Mouse (Mus musculus) c-Kit-negative CD71-positive TER-119-positive erythroid progenitor cells, embryonic 14.5 days (primary cell): Measurements from ENCODE around the gene Gm28539.

Experiments
- DNase-seq: peaks from one replicate; pipeline ENCODE4 v3.0.0-alpha.2; 2013; ENCODE audit warnings: low read depth, low spot score

Gm28539 gene

GRCm38 (mm10) chr16:18836468-18837208 is at the start of gene Gm28539, which contains the start of gene 2510002D24Rik:
Gene Gm28539, plus strand, starts transcription at chr16:18836584.
Gene 2510002D24Rik, plus strand, starts transcription at chr16:18836578.
- peak; percentile 77 for DNase-seq

DNA sequence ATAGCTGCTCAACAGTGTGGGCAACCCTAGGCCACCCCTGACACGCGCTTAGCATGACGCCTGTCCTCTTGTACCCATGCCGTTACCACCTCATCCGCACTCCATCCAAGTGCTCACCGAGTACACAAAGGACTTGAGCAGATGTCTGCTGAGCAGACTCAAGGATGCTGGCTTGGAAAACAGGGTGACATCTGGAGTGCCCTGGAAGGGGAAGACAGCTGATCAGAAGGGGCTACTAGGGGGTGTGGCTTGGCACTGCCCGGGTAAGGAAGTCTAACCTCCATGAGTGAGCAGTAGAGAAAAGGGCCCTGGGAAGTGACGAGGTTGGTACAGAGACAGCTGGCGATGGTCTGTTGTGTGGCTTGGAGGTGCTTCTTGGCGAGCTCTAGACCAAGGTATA is 49.7 kb upstream of the Gm28539 start:
- DNase-seq = no peak

GRCm38 (mm10) chr16:18788627-18789406 is 47.6 kb upstream of the Gm28539 start:
- DNase-seq = no peak

DNA sequence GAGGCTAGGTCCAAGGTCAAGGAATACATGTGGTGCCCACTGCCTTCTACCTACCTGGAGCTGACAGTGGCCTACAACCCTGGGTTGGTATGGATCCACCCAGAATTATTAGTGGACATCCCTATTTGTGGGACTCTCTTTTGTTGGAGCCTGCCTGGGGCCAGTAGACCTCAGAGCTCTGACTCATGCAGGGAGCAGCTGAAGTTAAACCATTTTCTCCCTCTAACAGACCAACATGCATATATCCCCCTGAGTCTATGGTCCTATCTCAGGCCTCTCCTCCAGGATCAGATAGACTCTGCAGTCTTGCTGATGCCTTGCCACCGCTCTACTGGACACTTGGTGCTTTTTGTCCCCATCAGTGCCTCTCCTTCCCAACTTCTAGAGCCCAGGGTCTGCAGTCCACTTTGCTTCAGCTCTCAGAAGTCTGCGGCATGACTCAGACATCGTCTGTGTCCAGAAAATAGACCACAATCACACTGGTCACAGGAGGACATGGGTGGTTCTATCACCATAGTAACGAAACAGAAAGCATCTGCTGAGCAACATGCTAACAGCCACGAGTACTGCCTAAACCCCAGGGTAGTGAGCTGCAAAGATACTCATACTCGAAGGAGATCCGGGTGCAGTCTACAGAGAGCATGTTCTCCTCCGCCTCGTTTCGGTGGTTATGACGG is 41.0 kb upstream of the Gm28539 start:
- DNase-seq = no peak

- no peak for DNase-seq
Measured at GRCm38 (mm10) chr16:18796645-18797044, 39.7 kb upstream of the Gm28539 start.

DNA sequence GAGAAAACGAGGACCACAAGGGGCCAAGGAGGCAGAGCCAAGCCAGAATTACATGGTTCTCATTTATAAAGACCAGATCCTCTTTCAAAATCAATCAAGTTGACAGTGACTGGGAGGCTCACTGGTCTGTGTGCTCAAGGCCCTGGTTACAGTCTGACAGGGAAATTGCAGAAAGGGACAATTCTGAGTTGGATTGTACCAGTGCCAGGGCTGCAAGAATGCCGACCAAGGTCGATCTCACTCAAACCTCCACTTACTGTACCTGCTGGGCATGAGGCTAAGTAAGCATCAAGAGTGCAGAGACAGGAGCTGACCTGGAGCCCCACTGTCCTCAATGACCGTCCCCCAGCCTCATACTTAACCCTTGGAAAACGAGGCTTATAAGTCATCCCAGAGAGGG is 38.2 kb upstream of the Gm28539 start:
- no peak for DNase-seq

GRCm38 (mm10) chr16:18798841-18799240 is 37.5 kb upstream of the Gm28539 start:
- no peak for DNase-seq

DNA sequence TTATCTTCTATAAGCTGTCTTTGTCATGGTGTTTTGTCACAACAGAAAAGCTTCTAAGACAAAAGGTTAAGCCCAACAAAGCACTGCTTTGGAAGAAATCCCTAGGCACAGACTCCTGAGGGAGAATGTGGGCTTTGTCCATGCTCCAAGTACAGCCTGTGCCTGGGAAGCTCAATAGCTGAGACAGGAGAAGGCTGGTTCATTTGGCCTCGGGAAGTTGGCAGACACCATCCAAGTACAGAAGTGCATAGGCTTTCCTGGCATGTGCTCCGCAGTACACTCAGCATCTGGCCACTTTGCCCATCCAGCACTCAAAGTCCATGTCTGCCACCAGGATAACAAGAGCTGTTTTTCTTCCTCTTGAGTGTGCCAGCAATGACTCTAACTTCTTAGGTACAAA is 30.6 kb upstream of the Gm28539 start:
- no peak for DNase-seq

- no peak for DNase-seq
Measured at GRCm38 (mm10) chr16:18809001-18809400, 27.4 kb upstream of the Gm28539 start.

GRCm38 (mm10) chr16:18811032-18811431 is 25.4 kb upstream of the Gm28539 start:
- DNase-seq = no peak

DNA sequence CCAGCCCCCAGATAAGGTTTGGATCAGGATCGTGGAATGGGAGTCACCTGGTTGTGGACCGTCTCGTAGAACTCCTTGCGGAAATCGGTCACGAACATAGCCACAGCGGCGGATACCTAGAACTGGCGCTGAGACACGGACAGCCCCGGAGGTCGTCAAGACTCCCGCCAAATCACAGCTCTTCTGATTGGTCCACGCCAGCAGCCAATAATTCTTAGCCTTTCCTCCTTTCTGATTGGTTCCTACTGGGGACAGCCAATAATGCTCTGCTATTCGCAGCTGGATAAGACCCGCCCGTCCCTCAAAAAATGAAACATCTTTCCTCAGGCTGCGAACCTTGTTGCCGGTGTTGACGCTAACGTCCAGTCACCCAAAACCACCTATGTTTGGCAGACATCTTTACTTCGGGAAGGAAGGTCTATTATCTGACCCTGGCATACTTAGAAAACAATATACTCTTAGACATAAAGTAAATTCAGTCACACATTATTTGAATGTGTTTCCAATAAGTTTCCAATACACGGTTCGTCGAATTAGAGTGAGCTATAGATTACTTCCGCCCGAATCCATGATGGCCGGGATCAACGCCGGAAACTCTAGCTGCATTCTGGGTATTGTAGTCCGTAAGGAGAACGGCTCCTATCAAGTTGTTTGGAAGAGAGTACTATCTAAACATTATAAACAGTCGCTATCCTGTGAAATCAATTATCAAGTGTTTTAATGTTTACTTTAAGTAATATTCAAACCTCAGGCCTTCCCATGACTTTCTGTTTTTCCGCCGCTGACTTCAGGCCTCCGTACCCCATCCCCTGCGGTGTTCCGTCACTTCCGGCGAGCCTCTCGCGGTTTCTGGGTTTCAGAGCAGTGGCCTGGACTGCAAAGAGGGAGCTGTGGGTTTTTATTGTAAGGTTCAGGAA is 24.7 kb upstream of the Gm28539 start, which contains the start of the genes Ufd1 and Cdc45:
Gene Ufd1 (plus strand): TSS at position 312 of the 917 bp plus-strand sequence.
Gene Cdc45 (minus strand): TSS at position 520 of the 917 bp plus-strand sequence.
- DNase-seq = peak; percentile 89

DNA sequence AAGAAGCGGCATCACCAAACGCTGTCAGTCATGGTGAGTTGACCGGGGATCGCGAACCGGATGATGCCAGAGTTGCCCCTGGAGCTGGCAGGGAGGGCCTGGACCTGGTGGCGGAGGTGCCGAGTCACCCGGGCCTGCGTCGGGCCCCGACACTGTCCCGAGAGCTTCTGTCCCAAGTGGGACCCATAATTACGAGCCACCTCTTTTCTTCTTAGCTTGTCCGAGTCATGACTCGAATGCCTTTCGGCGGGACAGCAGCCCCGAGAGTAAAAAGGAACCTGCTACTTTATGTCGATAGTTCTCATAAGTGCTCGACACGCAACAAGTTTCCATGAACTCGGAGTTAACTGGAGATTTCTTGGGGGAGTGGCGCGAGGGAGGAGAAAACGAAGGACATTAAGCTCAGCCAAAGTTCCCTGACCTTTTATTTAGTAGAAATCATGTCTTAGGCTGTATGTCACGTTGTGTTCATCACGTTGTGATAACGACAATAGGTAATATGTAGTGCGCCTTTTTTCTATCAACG is 23.9 kb upstream of the Gm28539 start:
- no peak for DNase-seq

DNA sequence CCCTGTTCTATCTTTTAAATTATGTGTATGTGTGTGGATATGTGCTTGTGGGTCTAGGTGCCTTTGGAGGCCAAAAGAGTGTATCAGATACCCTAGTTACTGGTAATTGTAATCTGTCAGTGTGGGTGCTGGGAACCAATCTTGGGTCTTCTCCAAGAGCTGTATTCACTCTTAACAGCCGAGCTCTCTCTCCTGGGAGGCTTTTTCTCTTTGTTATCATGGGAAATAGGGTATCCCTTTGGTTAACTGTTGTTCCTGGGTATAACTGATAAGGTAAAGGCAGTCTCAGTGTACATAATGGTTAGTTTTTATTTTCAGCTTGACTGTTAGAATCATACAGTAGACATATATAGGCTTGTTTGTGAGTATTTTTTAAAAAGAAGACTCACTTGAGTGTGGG is 14.0 kb upstream of the Gm28539 start:
- DNase-seq = no peak

- no peak for DNase-seq
Measured at GRCm38 (mm10) chr16:18822925-18823324, 13.5 kb upstream of the Gm28539 start.

GRCm38 (mm10) chr16:18828630-18829029 is 7.8 kb upstream of the Gm28539 start:
- DNase-seq = no peak

- no peak for DNase-seq
Measured at GRCm38 (mm10) chr16:18829102-18829501, 7.3 kb upstream of the Gm28539 start.

DNA sequence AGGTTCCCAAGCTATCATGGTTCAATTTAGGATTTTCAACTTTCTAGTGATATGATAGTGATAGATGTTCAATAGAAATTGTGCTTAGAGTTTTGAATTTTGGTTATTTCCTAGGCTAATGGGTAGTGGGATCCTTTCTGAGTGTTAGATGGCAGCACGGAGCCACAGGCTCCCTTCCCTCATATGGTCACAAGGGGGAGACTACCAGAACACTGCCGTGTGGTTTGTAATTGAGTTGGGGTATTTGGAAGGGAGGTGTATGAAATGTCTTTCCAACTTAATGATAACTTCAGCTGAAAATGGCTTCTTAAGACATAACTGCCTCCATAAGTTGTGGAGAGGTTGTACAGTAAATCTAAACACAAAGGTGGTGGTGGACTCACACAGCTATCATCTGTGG is 2.9 kb upstream of the Gm28539 start:
- no peak for DNase-seq

GRCm38 (mm10) chr16:18836073-18836467 is 314 bp upstream of the Gm28539 start:
- DNase-seq = no peak

DNA sequence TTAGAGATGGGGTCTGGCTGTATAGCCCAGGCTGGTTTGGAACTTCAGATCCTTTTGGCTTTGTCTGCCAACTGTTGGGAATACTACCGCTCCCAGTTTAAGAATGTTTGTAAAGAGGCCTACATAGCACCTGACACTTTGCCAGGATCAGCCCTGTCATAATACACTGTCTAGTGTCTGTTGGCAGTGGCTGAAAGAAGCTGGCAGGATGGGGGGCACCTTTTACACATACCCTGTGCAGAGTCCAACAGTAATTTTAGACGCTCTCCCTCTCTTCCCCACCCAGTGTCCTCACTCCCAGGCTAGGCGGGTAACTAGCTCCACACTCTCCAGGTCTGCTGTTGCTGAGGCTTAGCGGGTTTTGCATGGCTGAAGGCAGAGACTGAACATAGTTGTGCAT is 2.0 kb downstream of the Gm28539 start:
- DNase-seq = no peak

DNA sequence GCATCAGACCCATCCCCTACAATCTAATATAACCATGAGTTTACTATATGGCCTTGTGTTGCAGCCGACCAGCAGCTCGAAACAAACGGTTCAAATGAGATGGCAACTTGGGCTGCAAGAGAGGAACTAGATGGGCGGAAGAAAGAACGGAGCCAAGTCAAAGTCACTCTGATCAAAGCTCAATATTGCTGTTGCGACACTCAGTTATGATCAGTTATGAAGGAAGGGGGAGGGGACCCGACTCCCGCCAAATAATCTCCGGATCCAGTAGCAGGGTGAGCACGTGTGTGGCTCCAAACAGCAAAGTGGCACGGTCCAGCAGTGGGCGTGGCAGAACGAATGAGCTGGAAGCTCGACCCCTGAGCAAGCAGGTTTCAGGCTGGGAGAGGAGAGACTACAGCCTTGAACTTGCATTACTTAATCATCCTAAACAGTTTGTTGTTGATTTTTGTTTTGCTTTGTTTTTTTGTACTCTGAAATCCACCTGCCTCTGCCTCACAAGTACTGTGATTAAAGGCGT is 10.0 kb downstream of the Gm28539 start:
- DNase-seq = no peak
